Mouse (Mus musculus): Measurements from ENCODE around the gene Yy1. TPM values are rescaled to one million over a fixed set of nuclear protein-coding genes. Genes with fewer than 3 reads are reported as not detected.

Gene Yy1
- polyA plus RNA-seq, 1 experiment from 2014 or later, result 21.5 TPM

- H3K27ac ChIP-seq, result no peak overlapping the region
- WGBS, result 88% methylated on average over 6 of the region's 6 CpGs
- no peak overlapping the region for H3K4me2 ChIP-seq
- H3K4me3 ChIP-seq (replicated peaks), result no peak overlapping the region
- peaks cover 37% of the 10 kb centered on the region for H3K36me3 ChIP-seq (replicated peaks)
- no peak overlapping the region for H3K9ac ChIP-seq
- no peak for ATAC-seq (ENCODE audit: low FRiP score)
- H3K27me3 ChIP-seq, result no peaks in the 10 kb centered on the region
- H3K9me3 ChIP-seq, result no peaks in the 10 kb centered on the region
- no peaks in the 10 kb centered on the region; the same call in 1 of the 2 replicates for H3K4me1 ChIP-seq
Measured at GRCm38 (mm10) chr12:108812463-108812862, 19.7 kb downstream of the Yy1 start.

DNA sequence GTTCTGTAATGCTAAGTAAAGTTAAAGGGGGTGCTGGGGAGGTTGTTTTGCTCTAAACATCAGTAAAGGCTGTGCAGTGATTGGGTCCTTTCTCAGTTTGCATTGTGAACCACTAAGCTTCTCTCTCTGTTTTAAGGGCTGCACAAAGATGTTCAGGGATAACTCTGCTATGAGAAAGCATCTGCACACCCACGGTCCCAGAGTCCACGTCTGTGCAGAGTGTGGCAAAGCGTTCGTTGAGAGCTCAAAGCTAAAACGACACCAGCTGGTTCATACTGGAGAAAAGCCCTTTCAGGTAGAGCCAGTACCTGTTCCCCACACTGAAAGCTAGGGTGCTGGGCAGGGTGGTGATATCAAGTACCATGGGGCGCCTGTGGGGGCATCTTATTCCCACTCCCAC lies 21.7 kb downstream of the Yy1 start:
- no peak for ATAC-seq (ENCODE audit: low FRiP score)
- H3K9ac ChIP-seq, result no peak overlapping the region
- peaks cover 39% of the 10 kb centered on the region for H3K36me3 ChIP-seq (replicated peaks)
- H3K27me3 ChIP-seq, result no peaks in the 10 kb centered on the region
- H3K4me2 ChIP-seq, result no peak overlapping the region
- H3K4me3 ChIP-seq (replicated peaks), result no peak overlapping the region
- 91% methylated on average over 6 of the region's 6 CpGs for WGBS
- no peaks in the 10 kb centered on the region for H3K9me3 ChIP-seq
- H3K4me1 ChIP-seq, result no peaks in the 10 kb centered on the region; the same call in 1 of the 2 replicates
- H3K27ac ChIP-seq, result no peak overlapping the region

DNA sequence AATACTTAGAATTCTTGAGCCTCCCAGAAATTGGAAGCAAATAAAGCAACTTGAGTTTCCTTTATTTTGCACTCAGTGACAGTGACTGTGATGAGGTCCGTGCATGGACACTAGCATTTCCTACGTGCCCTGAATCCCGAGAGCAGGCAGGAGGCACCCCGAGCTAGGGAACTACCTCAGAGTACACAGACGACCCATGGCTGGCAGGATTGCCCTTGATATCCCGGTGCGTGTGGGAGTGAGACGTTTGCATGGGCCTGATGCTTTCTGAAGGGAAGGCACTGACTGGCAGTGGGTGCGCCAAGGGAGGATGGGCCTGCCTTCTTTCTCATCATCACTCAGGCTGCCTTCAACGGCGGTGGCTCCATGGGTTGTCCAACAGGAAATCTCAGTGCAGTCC lies 23.8 kb downstream of the Yy1 start:
- Histone ChIP-seq H3K9ac (no peak overlapping the region), H3K4me1 (no peaks in the 10 kb centered on the region), H3K27me3 (no peaks in the 10 kb centered on the region), H3K4me3 (replicated peaks) (no peak overlapping the region), H3K9me3 (no peaks in the 10 kb centered on the region), H3K27ac (no peak overlapping the region), H3K36me3 (replicated peaks) (peaks cover 39% of the 10 kb centered on the region), H3K4me2 (no peak overlapping the region)
- no peak for ATAC-seq (ENCODE audit: low FRiP score)
- WGBS, result 90% methylated on average over 11 of the region's 11 CpGs

- no peaks in the 10 kb centered on the region for H3K4me1 ChIP-seq
- H3K27ac ChIP-seq, result no peak overlapping the region
- H3K9me3 ChIP-seq, result no peaks in the 10 kb centered on the region
- no peaks in the 10 kb centered on the region for H3K27me3 ChIP-seq
- H3K9ac ChIP-seq, result no peak overlapping the region
- no peak for ATAC-seq (ENCODE audit: low FRiP score)
- 93% methylated on average over 4 of the region's 4 CpGs for whole genome bisulfite sequencing
- no peak overlapping the region for H3K4me2 ChIP-seq
- H3K36me3 ChIP-seq (replicated peaks), result peaks cover 22% of the 10 kb centered on the region
- no peak overlapping the region for H3K4me3 ChIP-seq (replicated peaks)
Measured at GRCm38 (mm10) chr12:108820461-108820860, 27.7 kb downstream of the Yy1 start.

- H3K27ac ChIP-seq, result no peak overlapping the region
- no peaks in the 10 kb centered on the region for H3K27me3 ChIP-seq
- 73% methylated on average over 8 of the region's 8 CpGs for WGBS
Measured at GRCm38 (mm10) chr12:108823036-108823435, 30.3 kb downstream of the Yy1 start.

GRCm38 (mm10) chr12:108824225-108824874 lies 31.6 kb downstream of the Yy1 start:
- no peaks in the 10 kb centered on the region for H3K9me3 ChIP-seq
- no peak overlapping the region for H3K4me2 ChIP-seq
- no peak overlapping the region for H3K27ac ChIP-seq
- H3K9ac ChIP-seq, result no peak overlapping the region
- no peaks in the 10 kb centered on the region for H3K27me3 ChIP-seq
- H3K36me3 ChIP-seq (replicated peaks), result peaks cover 24% of the 10 kb centered on the region
- H3K4me1 ChIP-seq, result no peaks in the 10 kb centered on the region; the same call in 1 of the 2 replicates
- no peak overlapping the region for H3K4me3 ChIP-seq (replicated peaks)
- no peak for ATAC-seq (ENCODE audit: low FRiP score)
- 91% methylated on average over 15 of the region's 15 CpGs for WGBS

More at GRCm38 (mm10) chr12:108823036-108823435, 30.3 kb downstream of the Yy1 start:
- ATAC-seq (ENCODE audit: low FRiP score), result no peak
- Histone ChIP-seq H3K9me3 (no peaks in the 10 kb centered on the region), H3K4me1 (no peaks in the 10 kb centered on the region), H3K4me3 (replicated peaks) (no peak overlapping the region), H3K4me2 (no peak overlapping the region), H3K36me3 (replicated peaks) (peaks cover 29% of the 10 kb centered on the region), H3K9ac (no peak overlapping the region)

DNA sequence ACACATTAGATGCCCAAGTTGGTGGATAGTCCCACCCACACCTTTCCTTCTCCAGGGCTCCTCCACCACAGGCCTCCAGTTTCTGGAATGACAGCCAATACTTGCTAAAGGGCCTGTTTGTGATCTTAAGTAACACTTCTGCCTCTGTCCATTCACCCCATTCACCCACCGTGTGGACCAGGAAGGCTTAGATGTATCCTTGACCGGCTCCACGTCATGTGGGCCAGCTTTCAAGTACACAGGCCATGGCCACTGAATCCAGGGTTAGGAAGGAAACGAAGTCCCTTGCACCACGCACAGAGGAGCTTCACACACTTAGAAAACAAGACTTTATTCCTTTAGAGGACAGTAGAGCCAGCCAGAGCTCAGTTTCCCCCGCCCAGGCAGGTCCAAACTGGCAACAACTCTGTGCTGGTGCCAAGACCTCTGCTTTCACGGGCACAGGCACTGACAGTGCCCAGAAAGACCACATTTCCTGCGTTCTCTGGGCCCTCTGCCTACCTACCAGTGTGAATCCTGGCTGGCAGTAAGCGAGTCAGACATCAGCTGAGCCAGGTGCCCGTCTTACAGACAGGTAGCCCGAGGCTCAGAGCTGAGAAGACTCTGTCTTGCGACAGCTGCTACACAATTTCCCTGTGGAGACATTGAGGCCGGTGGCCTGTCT lies 32.9 kb downstream of the Yy1 start:
- ATAC-seq (ENCODE audit: low FRiP score), result no peak
- Histone ChIP-seq H3K9ac (no peak overlapping the region), H3K9me3 (no peaks in the 10 kb centered on the region), H3K4me1 (no peaks in the 10 kb centered on the region; the same call in 1 of the 2 replicates), H3K27me3 (no peaks in the 10 kb centered on the region), H3K27ac (no peak overlapping the region), H3K4me2 (no peak overlapping the region), H3K36me3 (replicated peaks) (peaks cover 24% of the 10 kb centered on the region), H3K4me3 (replicated peaks) (no peak overlapping the region)
- WGBS, result 95% methylated on average over 13 of the region's 13 CpGs

DNA sequence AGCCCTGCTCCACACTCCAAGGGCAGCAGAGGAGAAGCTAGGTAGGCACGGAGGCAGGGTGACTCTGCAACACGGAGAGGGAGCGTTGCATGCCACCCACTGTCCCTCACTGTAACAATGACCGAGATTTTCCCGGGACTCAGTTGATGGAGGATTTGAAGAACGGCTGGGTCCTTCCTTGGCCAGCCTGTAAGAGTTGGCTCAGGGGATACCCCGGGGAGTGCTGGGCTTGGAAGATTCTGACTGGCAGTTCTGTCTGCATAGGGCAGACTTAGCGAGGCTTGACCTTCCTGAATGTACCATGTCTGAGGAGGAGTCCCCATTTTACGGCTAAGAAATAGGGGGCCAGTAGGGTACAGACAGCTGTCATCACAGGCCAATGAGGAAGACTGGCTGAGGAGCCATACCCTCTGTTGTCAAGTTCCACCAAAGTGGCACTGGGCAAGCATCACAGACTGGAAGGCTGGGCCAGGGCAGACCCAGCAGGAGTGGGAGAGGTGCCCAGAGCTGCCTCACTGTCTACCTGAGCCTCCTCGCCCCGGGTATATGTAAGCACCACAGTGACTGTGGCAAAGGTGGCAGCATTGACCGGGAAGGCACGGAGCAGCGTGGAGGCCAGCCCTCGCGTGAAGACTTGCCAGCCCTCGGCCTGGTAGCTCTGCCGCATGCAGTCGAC lies 33.6 kb downstream of the Yy1 start:
- Histone ChIP-seq H3K27ac (no peak overlapping the region), H3K4me2 (no peak overlapping the region), H3K4me3 (replicated peaks) (no peak overlapping the region), H3K36me3 (replicated peaks) (peaks cover 24% of the 10 kb centered on the region), H3K9ac (no peak overlapping the region), H3K4me1 (no peaks in the 10 kb centered on the region; the same call in 1 of the 2 replicates), H3K9me3 (no peaks in the 10 kb centered on the region), H3K27me3 (no peaks in the 10 kb centered on the region)
- no peak for ATAC-seq (ENCODE audit: low FRiP score)
- 91% methylated on average over 19 of the region's 19 CpGs for WGBS

GRCm38 (mm10) chr12:108826958-108827535 lies 34.3 kb downstream of the Yy1 start:
- no peaks in the 10 kb centered on the region for H3K9me3 ChIP-seq
- 95% methylated on average over 28 of the region's 28 CpGs for WGBS
- H3K4me1 ChIP-seq, result peaks cover 2% of the 10 kb centered on the region
- no peak overlapping the region for H3K27ac ChIP-seq
- ATAC-seq (ENCODE audit: low FRiP score), result no peak
- peaks cover 24% of the 10 kb centered on the region for H3K36me3 ChIP-seq (replicated peaks)
- H3K4me3 ChIP-seq (replicated peaks), result no peak overlapping the region
- H3K9ac ChIP-seq, result no peak overlapping the region
- H3K27me3 ChIP-seq, result no peaks in the 10 kb centered on the region
- no peak overlapping the region for H3K4me2 ChIP-seq

GRCm38 (mm10) chr12:108827641-108828040 lies 34.9 kb downstream of the Yy1 start:
- H3K27ac ChIP-seq, result no peak overlapping the region
- H3K4me3 ChIP-seq (replicated peaks), result no peak overlapping the region
- peaks cover 6% of the 10 kb centered on the region for H3K4me1 ChIP-seq
- ATAC-seq (ENCODE audit: low FRiP score), result no peak
- no peaks in the 10 kb centered on the region for H3K9me3 ChIP-seq
- H3K9ac ChIP-seq, result no peak overlapping the region
- peaks cover 24% of the 10 kb centered on the region for H3K36me3 ChIP-seq (replicated peaks)
- 95% methylated on average over 6 of the region's 6 CpGs for WGBS
- H3K4me2 ChIP-seq, result no peak overlapping the region
- H3K27me3 ChIP-seq, result no peaks in the 10 kb centered on the region

DNA sequence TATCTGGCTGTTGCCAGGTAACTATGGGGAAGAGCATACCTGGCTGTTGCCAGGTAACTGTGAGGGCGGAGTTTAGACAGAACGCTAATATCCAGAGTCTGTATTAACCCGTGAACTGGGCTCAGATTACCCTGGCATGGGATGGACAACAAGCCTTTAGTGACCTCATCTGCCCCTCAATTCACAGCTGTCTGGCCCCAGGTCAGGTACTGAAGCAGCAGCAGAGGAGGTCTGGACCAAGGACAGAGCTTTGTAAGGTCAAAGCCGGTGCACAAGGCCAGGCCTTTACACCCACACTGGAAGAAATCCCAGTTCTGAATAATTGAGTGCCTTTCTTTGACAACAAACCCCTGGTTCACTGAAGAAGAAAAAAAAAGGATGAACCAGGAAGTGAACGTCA lies 36.9 kb downstream of the Yy1 start:
- peaks cover 24% of the 10 kb centered on the region for H3K36me3 ChIP-seq (replicated peaks)
- 77% methylated on average over 5 of the region's 5 CpGs for WGBS
- H3K27ac ChIP-seq, result no peak overlapping the region
- no peak overlapping the region for H3K4me3 ChIP-seq (replicated peaks)
- H3K4me2 ChIP-seq, result no peak overlapping the region
- H3K9me3 ChIP-seq, result no peaks in the 10 kb centered on the region
- H3K27me3 ChIP-seq, result peaks cover 11% of the 10 kb centered on the region; the same call in 1 of the 2 replicates
- peaks cover 16% of the 10 kb centered on the region for H3K4me1 ChIP-seq
- ATAC-seq (ENCODE audit: low FRiP score), result no peak
- H3K9ac ChIP-seq, result no peak overlapping the region

GRCm38 (mm10) chr12:108830358-108830757 lies 37.6 kb downstream of the Yy1 start:
- Histone ChIP-seq H3K9me3 (no peaks in the 10 kb centered on the region), H3K4me2 (no peak overlapping the region), H3K4me3 (replicated peaks) (no peak overlapping the region), H3K9ac (no peak overlapping the region), H3K27ac (no peak overlapping the region), H3K27me3 (peaks cover 12% of the 10 kb centered on the region; the same call in 1 of the 2 replicates), H3K4me1 (peaks cover 23% of the 10 kb centered on the region), H3K36me3 (replicated peaks) (peaks cover 24% of the 10 kb centered on the region)
- 82% methylated on average over 6 of the region's 6 CpGs for WGBS
- ATAC-seq (ENCODE audit: low FRiP score), result no peak
